Mouse (Mus musculus): ENCODE measurements around the gene Tmem160. TPM values are rescaled to one million over a fixed set of nuclear protein-coding genes. Genes with fewer than 3 reads are reported as not detected.

Gene Tmem160
- polyA plus RNA-seq, 1 experiment: 131 TPM

DNA sequence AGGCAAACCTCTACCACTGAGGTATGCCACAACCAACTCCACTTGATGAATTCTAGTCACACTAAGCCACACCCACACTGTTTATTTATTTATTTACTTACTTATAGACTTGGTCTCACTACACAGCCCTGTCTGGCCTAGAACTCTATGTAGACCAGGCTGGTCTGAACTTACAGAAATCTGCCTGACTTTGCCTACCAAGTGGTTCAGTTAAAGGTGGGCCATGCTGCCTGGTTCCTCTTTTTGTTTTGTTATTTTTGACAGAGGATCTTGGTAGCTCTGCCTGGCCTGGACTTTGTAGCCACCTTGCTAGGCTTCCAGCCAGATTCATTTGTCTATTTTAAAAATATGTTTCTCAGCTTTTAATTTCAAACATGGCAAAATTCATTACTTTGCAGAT lies 36.2 kb downstream of the Tmem160 start:
- Histone ChIP-seq H3K36me3 (ENCODE audit: control insufficient read depth, insufficient read depth) (no peaks in the 10 kb centered on the region), H3K79me2 (ENCODE audit: control insufficient read depth, insufficient read depth) (no peaks in the 10 kb centered on the region), H3K4me2 (ENCODE audit: low read depth) (no peak overlapping the region), H3ac (ENCODE audit: control insufficient read depth, insufficient read length) (no peak overlapping the region), H3K4me3 (no peak overlapping the region), H3K27me3 (ENCODE audit: control insufficient read depth, insufficient read depth, insufficient read length) (peaks cover 7% of the 10 kb centered on the region)
- TF ChIP-seq SRF (IDR thresholded peaks at IDR 0.05; ENCODE audit: control insufficient read depth, insufficient read length, low read depth) (no peak), CEBPB (IDR thresholded peaks at IDR 0.05; ENCODE audit: insufficient read depth, poor library complexity, severe bottlenecking) (no peak), POLR2A (IDR thresholded peaks at IDR 0.05; ENCODE audit: insufficient read length, low read depth) (no peak), MYOG (IDR thresholded peaks at IDR 0.05; ENCODE audit: control insufficient read depth in 1 of 3, insufficient read depth in 1 of 3, insufficient read length in 2 of 3, low read depth in 2 of 3) (no peak), POLR2AphosphoS2 (IDR thresholded peaks at IDR 0.05; ENCODE audit: insufficient read length, low read depth) (no peak)

DNA sequence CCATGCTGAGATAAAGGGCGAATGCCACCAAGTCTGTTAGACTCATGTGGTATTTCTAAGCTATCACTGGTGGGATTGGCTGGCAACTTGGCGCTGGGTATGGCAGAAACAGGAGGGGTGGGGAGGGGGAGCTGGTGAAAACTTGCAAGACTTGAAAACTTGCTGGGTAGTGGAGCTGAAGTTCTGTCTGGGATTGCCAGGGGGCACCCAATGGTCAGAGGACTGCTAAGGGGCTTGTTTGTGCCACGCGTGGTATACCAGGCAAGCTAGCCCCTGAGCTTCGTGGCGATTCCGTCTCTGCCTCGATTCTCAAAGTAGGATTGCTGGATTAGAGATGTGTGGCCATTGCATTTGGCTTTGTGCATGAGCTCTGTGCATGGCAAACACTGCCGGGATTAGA lies 37.4 kb downstream of the Tmem160 start:
- H3K79me2 ChIP-seq (ENCODE audit: control insufficient read depth, insufficient read depth): no peaks in the 10 kb centered on the region
- no peak overlapping the region for H3K4me3 ChIP-seq
- H3K36me3 ChIP-seq (ENCODE audit: control insufficient read depth, insufficient read depth): no peaks in the 10 kb centered on the region
- no peak for TF ChIP-seq TCF12 (IDR thresholded peaks at IDR 0.05; ENCODE audit: insufficient read depth, poor library complexity, severe bottlenecking)
- TF ChIP-seq SRF (IDR thresholded peaks at IDR 0.05; ENCODE audit: control insufficient read depth, insufficient read length, low read depth): no peak
- no peak for TF ChIP-seq MAX (IDR thresholded peaks at IDR 0.05; ENCODE audit: low read depth)
- TF ChIP-seq CEBPB (IDR thresholded peaks at IDR 0.05; ENCODE audit: insufficient read depth, poor library complexity, severe bottlenecking): no peak
- TF ChIP-seq REST (IDR thresholded peaks at IDR 0.05; ENCODE audit: insufficient read depth, insufficient read length): no peak
- no peak for TF ChIP-seq POLR2AphosphoS2 (IDR thresholded peaks at IDR 0.05; ENCODE audit: insufficient read length, low read depth)
- no peak for TF ChIP-seq E2F4 (IDR thresholded peaks at IDR 0.05; ENCODE audit: insufficient read depth)
- no peak for TF ChIP-seq TCF3 (IDR thresholded peaks at IDR 0.05; ENCODE audit: insufficient read length, low read depth)
- H3ac ChIP-seq (ENCODE audit: control insufficient read depth, insufficient read length): no peak overlapping the region
- H3K4me2 ChIP-seq (ENCODE audit: low read depth): no peak overlapping the region
- peaks cover 7% of the 10 kb centered on the region for H3K27me3 ChIP-seq (ENCODE audit: control insufficient read depth, insufficient read depth, insufficient read length)

DNA sequence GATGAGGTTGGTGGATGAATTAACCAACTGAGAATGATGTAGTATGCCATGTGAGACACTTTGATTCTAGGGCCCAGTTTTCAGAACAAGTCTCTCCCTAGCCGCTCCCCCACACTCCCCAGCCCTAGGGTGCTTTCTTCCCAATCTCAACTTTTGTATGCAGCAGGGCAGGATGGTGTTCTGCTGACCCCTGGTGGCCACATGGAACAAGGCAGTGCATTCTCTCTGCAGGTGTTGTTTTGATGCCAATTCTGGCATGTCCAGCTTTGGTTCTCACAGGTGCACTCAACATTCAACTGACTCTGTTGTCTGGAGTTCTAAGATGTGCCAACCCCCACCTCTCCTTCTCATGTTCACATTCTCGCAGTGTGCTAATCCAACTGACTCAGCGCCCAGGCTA lies 39.2 kb downstream of the Tmem160 start:
- Histone ChIP-seq H3K27me3 (ENCODE audit: control insufficient read depth, insufficient read depth, insufficient read length) (peaks cover 7% of the 10 kb centered on the region), H3K36me3 (ENCODE audit: control insufficient read depth, insufficient read depth) (peaks cover 5% of the 10 kb centered on the region), H3K4me2 (ENCODE audit: low read depth) (no peak overlapping the region), H3ac (ENCODE audit: control insufficient read depth, insufficient read length) (no peak overlapping the region), H3K4me3 (no peak overlapping the region), H3K79me2 (ENCODE audit: control insufficient read depth, insufficient read depth) (no peaks in the 10 kb centered on the region)
- TF ChIP-seq MAX (IDR thresholded peaks at IDR 0.05; ENCODE audit: low read depth): no peak
- TF ChIP-seq TCF12 (IDR thresholded peaks at IDR 0.05; ENCODE audit: insufficient read depth, poor library complexity, severe bottlenecking): no peak
- peak; percentile 77 for TF ChIP-seq POLR2AphosphoS2 (IDR thresholded peaks at IDR 0.05; ENCODE audit: insufficient read length, low read depth)

DNA sequence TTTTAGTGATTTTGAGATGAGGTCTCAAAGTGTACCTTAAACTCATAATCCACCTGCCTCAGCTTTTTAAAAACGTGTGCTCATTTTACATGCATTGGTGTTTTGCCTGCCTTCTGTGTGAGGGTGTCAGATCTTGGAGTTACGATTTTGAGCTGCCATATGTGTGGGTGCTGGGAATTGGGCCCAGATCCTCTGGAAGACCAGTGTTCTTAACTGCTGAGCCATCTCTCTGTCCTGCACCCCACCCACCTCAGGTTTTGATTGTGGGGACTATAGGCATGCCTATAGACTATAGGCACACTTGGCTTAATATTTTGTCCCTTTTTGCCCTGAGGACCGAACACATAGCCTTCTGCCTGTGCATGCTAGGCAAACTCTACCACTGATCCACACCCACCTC lies 39.6 kb downstream of the Tmem160 start:
- H3K36me3 ChIP-seq (ENCODE audit: control insufficient read depth, insufficient read depth): peaks cover 7% of the 10 kb centered on the region
- H3K4me2 ChIP-seq (ENCODE audit: low read depth): no peak overlapping the region
- H3K4me3 ChIP-seq: no peak overlapping the region
- H3K27me3 ChIP-seq (ENCODE audit: control insufficient read depth, insufficient read depth, insufficient read length): peaks cover 7% of the 10 kb centered on the region
- no peak for TF ChIP-seq TCF12 (IDR thresholded peaks at IDR 0.05; ENCODE audit: insufficient read depth, poor library complexity, severe bottlenecking)
- no peak for TF ChIP-seq SRF (IDR thresholded peaks at IDR 0.05; ENCODE audit: control insufficient read depth, insufficient read length, low read depth)
- no peak for TF ChIP-seq CEBPB (IDR thresholded peaks at IDR 0.05; ENCODE audit: insufficient read depth, poor library complexity, severe bottlenecking)
- TF ChIP-seq USF1 (IDR thresholded peaks at IDR 0.05; ENCODE audit: low read depth): no peak
- no peak for TF ChIP-seq MAX (IDR thresholded peaks at IDR 0.05; ENCODE audit: low read depth)
- no peak for TF ChIP-seq TCF3 (IDR thresholded peaks at IDR 0.05; ENCODE audit: insufficient read length, low read depth)
- TF ChIP-seq POLR2A (IDR thresholded peaks at IDR 0.05; ENCODE audit: insufficient read length, low read depth): no peak
- no peak for TF ChIP-seq E2F4 (IDR thresholded peaks at IDR 0.05; ENCODE audit: insufficient read depth)
- no peak for TF ChIP-seq REST (IDR thresholded peaks at IDR 0.05; ENCODE audit: insufficient read depth, insufficient read length)
- no peak for TF ChIP-seq MYOG (IDR thresholded peaks at IDR 0.05; ENCODE audit: control insufficient read depth in 1 of 3, insufficient read depth in 1 of 3, insufficient read length in 2 of 3, low read depth in 2 of 3)
- TF ChIP-seq MYOD1 (IDR thresholded peaks at IDR 0.05; ENCODE audit: control insufficient read depth in 1 of 3, insufficient read length in 2 of 3, low read depth in 2 of 3): no peak
- no peak overlapping the region for H3ac ChIP-seq (ENCODE audit: control insufficient read depth, insufficient read length)
- H3K79me2 ChIP-seq (ENCODE audit: control insufficient read depth, insufficient read depth): no peaks in the 10 kb centered on the region

DNA sequence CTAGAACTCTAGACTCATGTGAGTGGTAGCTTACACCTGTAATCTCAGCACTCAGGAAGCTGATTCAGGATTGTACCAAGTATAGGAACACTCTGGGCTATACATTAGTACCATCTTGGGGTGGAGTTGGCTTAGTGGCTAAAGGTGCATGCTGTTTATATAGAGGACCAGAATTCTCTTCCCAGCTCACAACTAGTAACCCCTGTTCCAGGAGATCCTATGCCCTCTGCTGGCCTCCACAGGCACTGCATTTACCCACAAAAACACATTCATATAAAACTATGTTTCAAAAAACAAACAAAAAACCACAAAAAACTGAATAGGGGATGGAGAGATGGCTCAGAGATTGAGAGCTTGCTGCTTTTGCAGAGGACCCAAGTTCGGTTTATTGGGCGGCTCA lies 40.8 kb downstream of the Tmem160 start:
- Histone ChIP-seq H3K4me3 (no peak overlapping the region), H3K79me2 (ENCODE audit: control insufficient read depth, insufficient read depth) (no peaks in the 10 kb centered on the region), H3K4me2 (ENCODE audit: low read depth) (no peak overlapping the region), H3ac (ENCODE audit: control insufficient read depth, insufficient read length) (no peak overlapping the region), H3K27me3 (ENCODE audit: control insufficient read depth, insufficient read depth, insufficient read length) (peaks cover under 1% of the 10 kb centered on the region), H3K36me3 (ENCODE audit: control insufficient read depth, insufficient read depth) (peaks cover 7% of the 10 kb centered on the region)
- TF ChIP-seq POLR2A (IDR thresholded peaks at IDR 0.05; ENCODE audit: insufficient read length, low read depth) (no peak), MYOG (IDR thresholded peaks at IDR 0.05; ENCODE audit: control insufficient read depth in 1 of 3, insufficient read depth in 1 of 3, insufficient read length in 2 of 3, low read depth in 2 of 3) (no peak), TCF3 (IDR thresholded peaks at IDR 0.05; ENCODE audit: insufficient read length, low read depth) (no peak), TCF12 (IDR thresholded peaks at IDR 0.05; ENCODE audit: insufficient read depth, poor library complexity, severe bottlenecking) (no peak)
